Mouse (Mus musculus) T-cell, adult 66 days (primary cell): ENCODE data around the gene Mvd. TPM values are rescaled to one million over a fixed set of nuclear protein-coding genes. Genes with fewer than 3 reads are reported as not detected.

ENCODE experiments used
- total RNA-seq, 2 experiments: library from RNA; stranded (reverse); gene quantifications; 3 replicates in 1 of 2; 4 replicates in 1 of 2; pipeline ENCODE4 v1.2.4; 2023

Mvd gene
- total RNA-seq: 10 to 100 TPM; 12.1 to 14.2 TPM

DNA sequence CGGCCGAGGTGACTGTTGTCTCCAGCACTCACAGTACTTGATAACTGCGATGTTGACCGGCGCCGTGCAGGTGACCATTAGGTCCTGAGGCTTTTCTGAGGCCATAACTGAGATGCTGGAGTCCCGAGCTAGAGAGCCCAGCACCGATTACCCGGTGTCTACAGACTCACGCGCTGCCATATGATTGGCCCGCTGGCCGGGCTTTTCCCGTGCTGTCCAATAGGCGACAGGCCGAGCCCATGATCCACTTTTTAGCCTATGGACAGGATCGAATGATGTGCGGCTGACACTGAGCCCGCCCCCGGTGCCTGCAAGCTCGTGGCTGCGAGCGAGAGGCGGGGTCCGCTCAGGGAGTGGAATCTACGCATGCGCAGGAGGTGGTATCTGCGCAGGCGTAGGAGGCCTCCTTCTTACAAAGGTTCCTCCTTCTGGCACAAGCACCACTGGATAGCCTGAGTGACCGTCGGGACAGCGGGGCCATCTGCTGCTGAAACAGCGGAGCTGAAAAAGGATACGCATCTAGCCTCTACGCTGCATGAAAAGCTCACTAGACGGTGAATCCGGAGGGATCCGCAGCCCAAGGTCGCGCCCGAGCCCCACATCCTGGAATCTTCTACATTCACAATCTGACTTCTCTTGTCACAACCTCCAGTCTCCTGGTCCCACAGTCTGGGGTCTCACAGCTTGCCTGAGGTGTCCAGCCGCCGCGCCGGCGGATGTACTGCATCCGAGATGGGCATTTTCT, at the start of gene Mvd:
Gene Mvd (minus strand): TSS at position 161 of the 745 bp plus-strand sequence.

DNA sequence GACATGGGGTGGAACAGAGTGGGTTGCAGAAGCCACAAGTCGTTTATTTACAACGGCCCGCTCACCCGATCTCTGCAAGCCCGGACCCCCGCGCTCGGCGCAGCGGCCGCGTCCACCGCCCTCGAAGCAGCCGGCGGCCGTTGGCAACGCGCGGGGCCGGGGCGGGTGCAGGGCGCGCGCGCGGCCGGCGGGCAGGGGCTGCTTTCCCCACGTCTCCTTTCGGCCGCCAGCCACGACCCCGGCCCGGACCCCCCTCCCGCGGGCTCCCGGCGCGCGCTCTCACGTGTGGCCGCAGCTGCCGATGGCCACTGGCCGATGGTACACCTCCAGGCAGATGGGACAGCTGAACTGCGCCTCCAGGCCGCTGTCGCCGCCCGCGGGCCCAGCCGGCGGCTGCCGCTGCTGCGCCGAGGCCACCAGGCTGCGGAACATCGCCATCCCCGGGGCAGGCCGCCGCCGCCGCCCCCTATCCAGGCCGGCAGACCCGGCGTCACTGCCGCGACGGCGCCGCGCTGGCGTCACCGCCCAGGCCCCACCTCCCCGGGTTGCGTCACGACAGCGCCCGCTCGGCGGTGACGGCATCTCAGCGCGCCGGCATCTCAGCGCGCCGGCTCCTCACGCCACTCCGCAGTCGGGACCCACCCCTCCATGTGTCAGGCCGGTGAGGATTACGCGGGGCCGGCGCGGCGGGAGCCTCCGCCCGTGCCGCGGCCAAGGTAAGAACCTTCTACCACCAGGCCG, 32.5 kb upstream of the Mvd start, which contains the start of the genes Rnf166 and Ctu2:
Gene Rnf166 (minus strand): TSS at position 485 of the 741 bp plus-strand sequence.
Gene Ctu2 (plus strand): TSS at position 564 of the 741 bp plus-strand sequence.

DNA sequence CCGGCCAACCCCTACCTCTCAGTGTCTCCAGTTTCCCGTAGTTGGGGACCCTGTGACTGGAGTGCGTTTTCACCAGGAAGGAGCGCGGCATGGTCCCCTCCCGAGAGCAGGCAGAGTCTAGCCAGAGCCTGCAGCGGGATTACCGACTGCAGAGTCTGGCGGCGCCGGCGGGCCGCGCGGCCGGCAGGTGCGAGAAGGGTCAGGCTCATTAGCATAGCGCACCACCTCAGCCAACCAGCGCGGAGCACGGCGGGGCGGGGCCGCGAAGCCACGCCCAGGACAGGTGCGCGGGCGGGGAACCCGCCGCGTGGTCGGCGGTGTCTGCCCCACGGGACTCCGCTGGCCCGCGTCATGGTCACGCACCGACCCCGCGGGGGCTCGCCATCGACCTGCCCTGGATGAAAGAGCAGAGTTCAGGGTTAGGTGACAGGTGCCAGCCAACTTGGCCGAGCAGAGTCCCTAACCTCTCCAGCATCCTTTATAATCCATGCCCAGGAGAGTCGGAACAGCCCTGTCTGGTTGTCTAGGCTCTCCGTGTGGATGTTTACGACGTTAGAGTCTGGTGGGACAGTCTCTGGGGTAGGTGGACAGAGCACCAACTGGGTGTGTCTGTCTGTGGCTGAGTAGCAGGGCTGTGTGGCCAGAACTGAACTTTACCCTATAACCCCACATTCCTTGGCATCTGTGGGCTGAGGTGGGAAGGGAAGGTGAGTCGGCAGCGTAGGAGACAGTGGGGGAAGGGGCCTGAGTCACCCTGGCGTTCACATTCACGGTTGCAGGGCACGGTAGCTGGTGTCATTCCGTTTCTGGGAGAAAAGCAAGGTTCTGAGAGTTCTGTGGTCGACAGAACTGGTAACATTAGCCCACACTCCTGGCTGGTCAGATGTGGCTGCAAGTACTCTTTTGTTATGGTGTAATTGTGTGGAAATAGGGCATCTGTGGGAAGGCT, 17.6 kb upstream of the Mvd start, which contains the start of gene Snai3:
Gene Snai3 (minus strand): TSS at position 210 of the 949 bp plus-strand sequence.

DNA sequence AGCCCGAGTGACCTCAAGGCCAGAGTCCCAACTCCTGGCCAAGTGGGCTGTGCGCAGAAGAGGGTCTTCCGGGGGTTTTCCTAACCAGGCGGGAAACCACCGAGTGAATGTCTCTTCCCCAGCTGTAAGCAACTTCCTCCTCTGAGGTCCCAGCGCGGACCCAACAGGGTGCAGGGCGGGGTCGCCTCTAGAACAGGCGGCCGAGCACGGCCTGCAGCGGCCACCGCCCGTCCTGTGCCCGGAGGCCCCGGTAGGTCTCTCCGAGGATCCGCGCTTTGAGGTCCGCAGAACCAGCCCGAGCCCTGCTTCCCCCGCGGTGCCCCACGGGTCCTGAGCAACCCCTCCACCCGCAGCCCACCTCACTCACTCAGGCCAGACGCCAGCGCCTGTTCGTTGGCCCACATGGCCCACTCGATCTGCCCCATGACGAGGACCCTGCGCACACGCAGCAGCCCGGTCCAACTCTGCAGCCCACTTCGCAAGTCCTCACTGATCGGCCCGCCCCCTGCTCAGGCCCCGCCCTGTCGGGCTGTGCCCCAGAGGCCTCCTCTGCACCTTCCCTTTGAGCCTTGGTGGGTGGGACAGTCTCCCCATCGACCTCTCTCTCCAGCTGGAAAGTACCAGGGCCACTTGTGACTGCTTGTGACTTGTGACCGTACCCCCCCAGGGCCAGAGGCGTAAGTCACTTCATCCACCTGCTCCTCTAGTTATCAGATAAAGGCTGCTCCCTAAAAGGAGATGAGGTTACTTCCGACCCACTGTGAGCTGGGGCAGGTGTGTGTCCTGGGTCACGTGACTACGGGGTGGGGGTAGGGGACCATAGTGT, 10.6 kb downstream of the Mvd start, which contains the start of gene Cyba:
Gene Cyba (minus strand): TSS at position 488 of the 826 bp plus-strand sequence.

DNA sequence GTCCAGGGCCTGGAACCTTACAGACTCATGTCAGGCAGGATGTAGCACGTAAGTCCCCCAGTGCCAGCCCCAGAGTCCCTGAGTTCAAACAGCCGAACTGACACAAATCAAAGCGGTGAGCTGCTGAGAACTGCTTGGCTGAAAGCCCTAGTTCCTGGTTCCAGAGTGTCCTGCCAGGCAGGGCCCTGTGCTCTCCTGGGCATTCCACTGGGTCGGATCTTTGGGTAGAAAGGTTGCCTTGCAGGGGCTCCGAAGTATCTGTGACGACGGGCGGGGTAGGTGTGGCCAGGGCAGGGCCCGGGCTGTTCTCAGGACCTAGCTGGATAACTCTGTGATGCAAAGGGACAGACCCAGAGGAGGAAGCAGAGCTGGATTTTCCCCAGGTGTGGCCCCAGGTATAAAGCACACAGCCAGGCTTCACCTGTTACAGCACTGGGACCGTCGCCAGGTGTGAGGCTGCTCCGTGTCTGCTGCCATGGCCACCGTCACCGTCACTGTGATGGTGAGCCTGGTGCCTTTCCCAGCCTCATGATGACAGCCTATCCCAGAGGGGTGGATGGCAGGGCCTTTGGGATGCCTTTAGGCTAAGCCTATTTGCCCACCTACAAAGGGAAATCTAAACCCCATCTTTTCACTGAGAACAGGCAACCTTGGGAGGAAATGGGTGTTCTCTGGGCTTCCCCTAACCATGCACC, 21.7 kb downstream of the Mvd start, which contains the start of gene Il17c:
Gene Il17c (plus strand): TSS at position 645 of the 695 bp plus-strand sequence.

Other genes starting within 250 kb of the Mvd start
- gene Zfpm1, start 161.3 kb downstream of the Mvd start, total RNA-seq: 10 to 100 TPM; 73.7 to 74.3 TPM
- gene Trhr2, start 82.7 kb downstream of the Mvd start, total RNA-seq: not detected
- 100 to 1,000 TPM in 1 of 2 experiments, 10 to 100 TPM in 1; 99.5 to 108 TPM for gene Zc3h18, start 66.8 kb downstream of the Mvd start, total RNA-seq
- 1 to 10 TPM in 1 of 2 experiments, not detected in 1; 1.1 TPM for gene Il17c, start 21.4 kb downstream of the Mvd start, total RNA-seq
- 100 to 1,000 TPM; 150 to 183 TPM for gene Cyba, start 10.5 kb downstream of the Mvd start, total RNA-seq
- 1 to 10 TPM; 6.2 to 6.9 TPM for gene Snai3, start 17.3 kb upstream of the Mvd start, total RNA-seq
- 10 to 100 TPM; 91.9 to 98.7 TPM for gene Rnf166, start 32.6 kb upstream of the Mvd start, total RNA-seq
- 10 to 100 TPM; 58.5 to 59.7 TPM for gene Ctu2, start 32.7 kb upstream of the Mvd start, total RNA-seq
- gene Piezo1, start 107.9 kb upstream of the Mvd start, total RNA-seq: 10 to 100 TPM; 51.0 TPM
- gene Cdt1, start 124.6 kb upstream of the Mvd start, total RNA-seq: 10 to 100 TPM; 72.0 to 78.6 TPM
- 10 to 100 TPM; 78.5 to 82.2 TPM for gene Aprt, start 133.5 kb upstream of the Mvd start, total RNA-seq
- 10 to 100 TPM; 10.7 to 11.5 TPM for gene Galns, start 168.0 kb upstream of the Mvd start, total RNA-seq
- 10 to 100 TPM; 39.9 to 44.3 TPM for gene Trappc2l, start 168.2 kb upstream of the Mvd start, total RNA-seq
- not detected for gene Pabpn1l, start 179.3 kb upstream of the Mvd start, total RNA-seq